Mouse (Mus musculus) hindbrain, embryonic 11.5 days (tissue): ENCODE measurements at regions not wholly inside any gene's neighbourhood (a gene's known extent, or its start where the extent isn't known, plus 50 kb on each side); places are given as distances from the start of the nearest gene placed in this dataset.
A peak's percentile ranks its signal among the peaks of the same experiment; 100 is the strongest.

Experiments
- ATAC-seq: fragments of 200-750 bp; cut with Nextera tagmentation; 2 replicates; pipeline ENCODE4 v1.8.0; 2017; ENCODE audit warnings: mild to moderate bottlenecking, moderate TSS enrichment, moderate library complexity; ENCODE audit not compliant: low FRiP score
- DNase-seq: peaks from one replicate; pipeline ENCODE4 v3.0.0-alpha.2; 2015; ENCODE audit warnings: low spot score
- H3K27ac ChIP-seq: fragments of 300-500 bp; sonication (generic); 2 replicates; pipeline ENCODE4 v1.5.1; 2014; ENCODE audit warnings: mild to moderate bottlenecking, low read depth, low read length
- H3K27me3 ChIP-seq: fragments of 300-500 bp; sonication (generic); 2 replicates; pipeline ENCODE4 v1.6.1; 2014; ENCODE audit warnings: mild to moderate bottlenecking, low read length, moderate library complexity, mixed read lengths; ENCODE audit not compliant: control insufficient read depth, insufficient read depth
- H3K36me3 ChIP-seq: fragments of 300-500 bp; sonication (generic); 2 replicates; pipeline ENCODE4 v1.6.1; 2014; ENCODE audit warnings: mild to moderate bottlenecking, low read length, moderate library complexity, mixed read lengths; ENCODE audit not compliant: control insufficient read depth, insufficient read depth
- H3K4me1 ChIP-seq: fragments of 300-500 bp; sonication (generic); replicated peaks from 2 replicates; pipeline ENCODE4 v1.6.1; 2014; ENCODE audit warnings: low read length, mixed read lengths; ENCODE audit not compliant: control insufficient read depth, insufficient read depth
- H3K4me2 ChIP-seq: fragments of 300-500 bp; sonication (generic); replicated peaks from 2 replicates; pipeline ENCODE4 v1.6.1; 2014; ENCODE audit warnings: mild to moderate bottlenecking, low read depth, low read length
- H3K4me3 ChIP-seq: fragments of 300-500 bp; sonication (generic); 2 replicates; pipeline ENCODE4 v1.5.1; 2014; ENCODE audit warnings: low read depth, low read length
- H3K9ac ChIP-seq: fragments of 300-500 bp; sonication (generic); 2 replicates; pipeline ENCODE4 v1.6.1; 2014; ENCODE audit warnings: low read depth, low read length
- H3K9me3 ChIP-seq: fragments of 300-500 bp; sonication (generic); 2 replicates; pipeline ENCODE4 v1.6.1; 2016; ENCODE audit warnings: low read length; ENCODE audit not compliant: control insufficient read depth
- WGBS: fragments of 180-500 bp; shearing (Covaris S2); extraction: QIAGEN DNeasy Blood & Tissue Kit; methylation state at CpG from one replicate; pipeline ENCODE4 v1.1.7; 2014; 5-methylcytosine and 5-hydroxymethylcytosine counted together

DNA sequence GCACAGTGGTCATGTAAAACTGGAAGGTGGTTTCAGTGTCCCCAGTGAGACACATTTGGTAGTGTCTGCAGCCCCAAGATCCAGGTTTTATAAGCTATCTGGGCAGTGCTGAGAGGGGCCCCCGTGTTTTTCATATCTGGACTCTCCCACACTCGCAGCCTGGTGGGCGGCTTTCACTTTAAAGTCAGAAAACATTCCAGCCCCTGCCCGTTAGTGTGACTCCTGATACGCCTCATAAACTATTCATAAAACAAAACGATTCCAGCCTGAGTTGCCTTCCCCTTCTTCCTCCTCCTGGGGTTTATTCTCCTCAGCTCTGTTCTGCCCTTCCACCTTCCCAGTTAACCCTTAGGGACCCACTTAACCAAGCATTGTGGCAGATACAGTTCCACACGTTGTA lies 159.6 kb downstream of the Wnt5a start:
- Histone ChIP-seq H3K27ac (no peak overlapping the region), H3K4me1 (no peaks in the 10 kb centered on the region), H3K4me2 (no peak overlapping the region), H3K9ac (no peak overlapping the region), H3K36me3 (no peaks in the 10 kb centered on the region), H3K9me3 (no peaks in the 10 kb centered on the region), H3K4me3 (no peak overlapping the region), H3K27me3 (no peaks in the 10 kb centered on the region)
- ATAC-seq (no peak), DNase-seq (peak; percentile 5)
- WGBS, result 45% methylated on average over 7 of the region's 7 CpGs

DNA sequence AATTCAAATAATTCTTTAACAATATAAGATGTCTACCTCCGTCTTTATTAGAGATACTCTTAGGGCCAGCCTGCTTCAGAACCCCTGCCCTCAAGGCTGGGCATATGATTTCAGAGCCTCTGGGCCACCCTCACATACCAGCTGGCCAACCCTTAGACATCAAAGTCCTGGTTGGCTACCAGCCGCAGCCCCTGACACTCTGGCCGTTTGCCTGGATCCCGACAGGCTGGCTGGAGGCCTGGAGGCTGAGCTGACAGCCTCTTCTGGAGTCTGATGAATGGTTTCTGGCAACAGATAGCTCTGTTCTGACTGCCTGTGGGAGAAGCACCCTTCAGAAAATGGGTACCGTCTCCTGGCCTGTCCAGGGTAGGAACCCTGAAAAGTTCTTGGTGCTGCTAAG lies 170.9 kb downstream of the Wnt5a start:
- Histone ChIP-seq H3K4me2 (no peak overlapping the region), H3K36me3 (no peaks in the 10 kb centered on the region), H3K27ac (no peak overlapping the region), H3K4me3 (no peak overlapping the region), H3K9me3 (no peaks in the 10 kb centered on the region), H3K27me3 (no peaks in the 10 kb centered on the region), H3K9ac (no peak overlapping the region), H3K4me1 (no peaks in the 10 kb centered on the region)
- WGBS, result 56% methylated on average over 5 of the region's 5 CpGs
- no peak for DNase-seq
- ATAC-seq, result no peak

DNA sequence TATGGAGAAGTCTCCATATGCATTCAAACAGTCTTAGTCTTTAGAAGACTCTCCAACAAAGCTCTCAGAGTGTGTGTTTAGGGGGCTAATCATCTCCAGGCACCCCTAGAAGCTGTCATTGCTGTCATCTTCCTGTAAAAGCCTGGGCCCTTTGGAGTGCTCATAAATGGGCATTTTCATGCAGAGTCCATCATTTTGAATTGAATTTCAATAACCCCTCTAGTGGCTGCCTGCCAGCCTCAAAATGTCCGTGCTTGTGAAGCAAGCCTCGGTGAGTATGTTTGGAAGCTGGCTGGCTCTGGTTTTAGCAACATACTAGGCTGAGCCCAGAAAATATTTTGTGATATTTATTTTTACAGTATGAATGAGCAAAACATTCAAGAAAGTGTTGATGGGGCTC lies 195.2 kb downstream of the Wnt5a start:
- no peak overlapping the region for H3K9ac ChIP-seq
- ATAC-seq, result no peak
- H3K27me3 ChIP-seq, result no peaks in the 10 kb centered on the region
- no peak for DNase-seq
- H3K4me2 ChIP-seq, result no peak overlapping the region
- WGBS, result 85% methylated on average over 2 of the region's 2 CpGs
- no peaks in the 10 kb centered on the region for H3K36me3 ChIP-seq
- no peak overlapping the region for H3K4me3 ChIP-seq
- H3K4me1 ChIP-seq, result no peaks in the 10 kb centered on the region
- H3K9me3 ChIP-seq, result no peaks in the 10 kb centered on the region
- no peak overlapping the region for H3K27ac ChIP-seq

DNA sequence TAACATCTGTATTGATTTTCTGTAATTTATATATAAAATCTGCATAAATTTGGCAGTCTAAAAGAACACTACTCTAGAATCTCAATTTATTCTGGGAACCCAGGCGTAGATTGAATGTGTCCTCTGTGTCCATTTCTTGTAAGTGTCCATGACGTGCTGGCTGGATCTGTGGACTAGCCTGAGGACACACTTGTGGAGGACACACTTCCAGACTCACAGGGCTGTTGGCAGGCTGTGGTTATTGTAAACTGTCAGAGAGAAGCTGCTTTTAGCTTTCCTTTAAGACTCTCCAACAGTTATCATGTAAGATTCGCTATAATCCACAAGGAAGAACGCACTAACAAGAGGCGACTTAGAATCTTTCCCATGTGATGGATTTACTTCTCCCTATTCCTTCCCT lies 200.2 kb downstream of the Wnt5a start:
- ATAC-seq, result no peak
- H3K9ac ChIP-seq, result no peak overlapping the region
- no peaks in the 10 kb centered on the region for H3K4me1 ChIP-seq
- no peak overlapping the region for H3K4me2 ChIP-seq
- H3K36me3 ChIP-seq, result no peaks in the 10 kb centered on the region
- H3K27ac ChIP-seq, result no peak overlapping the region
- H3K4me3 ChIP-seq, result no peak overlapping the region
- no peaks in the 10 kb centered on the region for H3K9me3 ChIP-seq
- no peak for DNase-seq
- H3K27me3 ChIP-seq, result no peaks in the 10 kb centered on the region
- 96% methylated on average over 5 of the region's 5 CpGs for WGBS

DNA sequence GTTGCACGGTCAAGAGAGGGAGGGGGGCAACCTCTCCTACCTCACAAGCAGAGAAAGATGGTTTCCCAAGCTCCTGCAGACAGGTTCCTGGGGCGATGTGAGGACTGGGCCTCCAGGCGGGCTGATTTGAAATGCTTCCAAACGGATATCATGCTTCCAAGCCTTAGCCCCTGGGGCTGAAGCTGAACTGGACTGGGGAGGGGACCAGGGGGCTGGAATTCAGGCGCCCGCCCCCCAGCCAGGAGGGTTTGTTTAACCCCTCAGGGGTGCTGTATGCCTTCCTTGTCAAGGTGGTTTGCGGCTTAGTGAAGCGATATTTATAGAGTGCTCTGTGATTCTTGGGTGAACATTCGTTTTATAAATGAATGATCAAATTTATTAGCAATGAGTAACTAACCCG lies 210.0 kb downstream of the Wnt5a start:
- DNase-seq, result no peak
- no peak overlapping the region for H3K9ac ChIP-seq
- WGBS, result 66% methylated on average over 10 of the region's 10 CpGs
- no peak overlapping the region for H3K4me3 ChIP-seq
- H3K9me3 ChIP-seq, result no peaks in the 10 kb centered on the region
- no peaks in the 10 kb centered on the region for H3K36me3 ChIP-seq
- no peak for ATAC-seq
- H3K27me3 ChIP-seq, result no peaks in the 10 kb centered on the region
- H3K27ac ChIP-seq, result no peak overlapping the region
- no peak overlapping the region for H3K4me2 ChIP-seq
- H3K4me1 ChIP-seq, result no peaks in the 10 kb centered on the region

DNA sequence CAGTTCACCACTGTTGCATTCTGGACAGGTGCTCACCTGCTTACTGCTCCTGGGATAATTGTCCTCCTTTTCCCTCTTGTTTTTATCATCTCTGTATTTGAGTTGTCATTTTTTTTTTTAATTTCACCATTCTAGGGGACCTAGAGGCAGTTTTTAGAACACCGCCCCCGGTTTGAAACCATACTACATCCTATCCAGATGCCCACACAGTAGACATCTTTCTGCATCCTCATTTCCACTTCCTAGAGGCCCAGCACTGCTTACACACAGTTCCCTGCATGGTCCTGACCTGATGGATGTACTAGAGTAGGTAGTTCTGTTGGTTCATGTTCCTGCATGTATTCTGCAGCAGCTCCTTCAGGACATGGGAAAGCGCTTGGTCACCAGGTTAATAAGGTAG lies 216.0 kb downstream of the Wnt5a start:
- no peak for DNase-seq
- no peak overlapping the region for H3K27ac ChIP-seq
- H3K9me3 ChIP-seq, result no peaks in the 10 kb centered on the region
- no peak overlapping the region for H3K4me2 ChIP-seq
- H3K4me1 ChIP-seq, result no peaks in the 10 kb centered on the region
- no peaks in the 10 kb centered on the region for H3K27me3 ChIP-seq
- ATAC-seq, result no peak
- H3K4me3 ChIP-seq, result no peak overlapping the region
- H3K9ac ChIP-seq, result no peak overlapping the region
- H3K36me3 ChIP-seq, result no peaks in the 10 kb centered on the region
- 96% methylated on average over 3 of the region's 3 CpGs for WGBS

DNA sequence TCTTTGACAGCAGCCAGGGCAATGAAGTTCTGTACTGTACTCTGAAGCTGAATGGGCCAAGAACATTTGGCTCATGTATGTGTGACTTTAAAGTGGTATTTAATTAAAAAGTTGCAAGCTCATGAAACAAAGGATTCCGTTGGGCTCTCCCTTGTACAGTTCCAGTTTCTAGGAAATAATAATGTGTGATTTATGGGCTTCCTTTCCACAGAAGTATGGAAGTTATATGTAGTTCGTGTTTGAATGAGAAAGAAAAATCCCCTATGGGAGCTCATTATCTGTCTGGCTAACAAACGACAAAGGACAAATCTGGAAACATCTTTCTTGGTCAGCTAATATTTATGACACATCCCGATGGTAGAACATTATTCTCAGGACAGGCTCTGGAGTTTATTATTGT lies 221.1 kb downstream of the Wnt5a start:
- Histone ChIP-seq H3K9ac (no peak overlapping the region), H3K36me3 (no peaks in the 10 kb centered on the region), H3K4me2 (no peak overlapping the region), H3K9me3 (no peaks in the 10 kb centered on the region), H3K27ac (no peak overlapping the region), H3K27me3 (no peaks in the 10 kb centered on the region), H3K4me1 (no peaks in the 10 kb centered on the region), H3K4me3 (no peak overlapping the region)
- DNase-seq (no peak), ATAC-seq (no peak)
- 86% methylated on average over 4 of the region's 4 CpGs for WGBS

DNA sequence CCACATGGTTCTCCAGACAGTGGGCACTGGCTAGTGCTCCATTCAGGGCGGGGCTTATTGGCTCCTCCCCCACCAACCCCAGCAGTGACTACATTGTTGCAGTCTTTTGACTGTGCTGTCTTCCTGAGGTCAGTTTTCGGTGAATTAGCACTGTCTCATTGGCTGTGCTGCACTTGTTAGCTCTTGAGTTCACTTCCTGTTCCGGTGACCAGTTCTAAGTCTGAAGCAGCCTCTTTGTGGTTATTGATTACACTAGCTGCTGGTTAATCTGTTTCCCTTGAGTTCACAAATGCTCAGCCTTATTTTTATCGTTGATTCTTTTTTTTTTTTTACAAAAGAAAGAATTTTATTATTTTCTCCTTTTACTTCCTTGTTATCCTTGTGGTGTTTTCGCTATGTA lies 228.9 kb downstream of the Wnt5a start:
- Histone ChIP-seq H3K27me3 (no peaks in the 10 kb centered on the region), H3K9ac (no peak overlapping the region), H3K36me3 (no peaks in the 10 kb centered on the region), H3K4me1 (no peaks in the 10 kb centered on the region), H3K4me3 (no peak overlapping the region), H3K9me3 (no peaks in the 10 kb centered on the region), H3K27ac (no peak overlapping the region), H3K4me2 (no peak overlapping the region)
- DNase-seq (no peak), ATAC-seq (no peak)
- WGBS, result 70% methylated on average over 5 of the region's 5 CpGs

DNA sequence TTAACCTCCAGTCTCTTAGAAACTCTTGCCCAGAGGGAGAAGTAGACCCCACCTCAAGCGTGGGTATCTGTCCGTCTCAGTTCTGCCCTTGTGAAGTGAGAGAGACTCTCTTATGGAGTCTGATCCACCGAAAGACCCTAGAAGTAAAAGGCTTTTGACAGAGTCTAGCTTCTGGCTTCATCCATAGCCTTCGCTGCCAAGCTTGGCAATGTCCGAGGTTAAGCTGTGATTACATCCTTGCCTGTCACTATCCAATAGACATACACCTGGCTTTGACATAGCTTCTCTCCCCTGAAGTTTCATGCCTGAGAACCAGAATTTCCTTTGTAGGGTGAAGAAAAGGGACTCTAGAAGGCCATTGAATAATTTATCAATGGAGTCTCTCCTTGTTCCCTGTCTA lies 230.9 kb downstream of the Wnt5a start:
- Histone ChIP-seq H3K9ac (no peak overlapping the region), H3K9me3 (no peaks in the 10 kb centered on the region), H3K4me3 (no peak overlapping the region), H3K27me3 (no peaks in the 10 kb centered on the region), H3K36me3 (no peaks in the 10 kb centered on the region), H3K4me2 (no peak overlapping the region), H3K27ac (no peak overlapping the region), H3K4me1 (no peaks in the 10 kb centered on the region)
- DNase-seq, result no peak
- 94% methylated on average over 5 of the region's 5 CpGs for WGBS
- ATAC-seq, result no peak
